Mouse (Mus musculus) spleen, adult 18-20 months (tissue): Measurements from ENCODE around the gene Zfp445.
A peak's percentile ranks its signal among the peaks of the same experiment; 100 is the strongest.

ENCODE experiments used
- DNase-seq, 2 experiments: peaks; one replicate each; pipeline ENCODE4 v3.0.0; 2022; ENCODE audit warnings: mixed read lengths in 2 of 2

Gene Zfp445

DNA sequence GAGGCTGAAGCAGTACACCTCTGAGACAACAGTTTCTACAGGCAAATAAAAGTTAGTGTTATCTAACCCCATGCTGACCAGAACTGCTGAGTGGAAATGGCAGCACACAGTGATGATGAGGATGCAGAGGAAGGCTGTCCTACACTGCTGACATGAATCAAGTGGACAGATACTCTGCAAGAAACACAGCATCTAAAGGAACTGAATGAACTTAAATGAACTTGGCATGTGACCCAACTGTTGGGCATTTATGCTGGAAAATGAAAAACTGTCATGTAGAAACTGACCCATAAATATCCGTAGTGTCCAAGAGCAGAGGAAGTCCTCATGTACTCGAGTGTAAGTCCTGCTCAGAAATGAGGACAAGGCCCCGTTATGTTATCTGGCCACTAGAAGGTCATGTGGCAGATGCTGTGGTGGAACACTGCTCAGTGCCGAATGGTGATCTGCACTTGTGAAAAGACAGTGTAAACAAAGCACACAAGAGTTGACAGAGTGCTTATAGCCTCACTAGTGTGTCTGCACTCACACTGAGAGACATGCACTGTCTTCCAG is 35.9 kb downstream of the Zfp445 start:
- no peak for DNase-seq

DNA sequence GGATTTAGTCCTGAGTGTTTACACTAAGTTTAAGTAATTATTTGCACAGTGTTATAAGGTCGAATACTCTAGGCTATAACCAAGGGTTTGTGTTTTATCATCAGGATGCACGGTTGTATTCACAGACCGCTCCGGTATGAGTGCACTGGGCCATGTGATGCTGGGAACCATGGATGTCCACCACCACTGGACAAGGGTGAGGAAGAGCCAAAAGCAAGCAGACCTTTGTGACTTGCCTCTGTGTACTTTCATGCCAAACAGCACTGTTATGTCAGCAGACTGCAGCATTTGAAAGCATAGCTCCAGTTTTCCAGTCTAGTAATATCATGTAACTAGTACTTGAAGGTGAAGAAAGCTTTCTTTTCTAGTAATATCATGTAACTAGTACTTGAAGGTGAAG is 39.1 kb downstream of the Zfp445 start:
- no peak for DNase-seq

DNA sequence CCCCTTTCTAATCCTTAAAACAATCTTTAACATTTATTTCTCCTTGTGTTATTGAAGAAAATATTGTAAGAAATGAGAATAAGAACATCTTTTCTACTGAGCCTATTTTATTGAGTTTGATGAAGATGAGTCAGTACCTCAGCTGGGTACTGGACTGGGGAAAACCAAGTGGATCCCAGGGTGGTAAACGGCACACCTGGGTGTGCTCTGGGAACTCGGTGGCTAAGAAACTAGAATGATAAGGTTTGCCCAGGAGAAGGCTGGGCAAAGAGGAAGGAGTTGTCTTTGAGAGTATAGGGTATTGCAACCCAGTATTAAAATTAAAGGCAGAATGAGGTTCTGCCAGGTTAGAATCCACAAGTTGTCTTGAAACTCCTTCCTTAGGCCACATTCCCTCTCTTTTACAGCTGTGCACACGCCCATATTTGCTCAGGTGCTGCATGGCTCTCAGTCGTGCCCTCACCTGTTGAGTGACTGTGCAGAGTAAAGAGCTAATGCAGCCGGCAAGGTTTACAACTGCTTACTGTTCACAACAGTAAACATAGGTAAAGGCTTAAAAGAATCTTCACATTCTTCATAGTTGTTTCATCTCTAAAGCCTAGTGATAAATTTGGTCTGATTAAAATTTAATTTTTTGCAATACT is 42.3 kb downstream of the Zfp445 start:
- DNase-seq = no peak

DNA sequence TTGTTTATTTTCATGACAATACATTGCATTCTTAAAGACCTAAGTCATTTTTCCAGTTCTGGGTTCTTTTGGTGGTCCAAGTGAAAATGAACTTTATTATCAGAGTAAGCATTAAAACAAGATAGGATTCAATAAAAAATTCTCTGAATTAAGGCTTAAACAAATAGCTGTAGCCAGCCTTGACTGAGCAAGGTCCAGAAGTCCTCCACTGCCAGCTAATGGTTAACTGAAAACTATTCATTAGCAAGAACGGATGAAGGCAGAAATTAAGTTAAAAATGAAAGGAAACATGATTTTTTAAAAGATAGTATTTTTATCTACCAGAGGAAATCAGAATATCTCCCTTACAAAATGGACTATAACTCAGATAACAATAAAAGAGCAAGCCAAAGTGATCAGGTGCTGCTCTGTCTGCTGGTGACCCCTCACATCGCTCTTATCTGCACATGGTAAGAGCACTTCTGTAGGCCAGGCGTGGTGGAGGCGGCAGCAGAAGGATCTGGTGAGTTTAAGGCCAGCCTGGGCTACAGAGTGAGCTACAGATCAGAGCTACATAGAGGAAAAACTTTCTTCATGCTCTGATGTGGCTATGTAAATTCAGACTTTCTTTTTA is 50.5 kb downstream of the Zfp445 start:
- DNase-seq = no peak

DNA sequence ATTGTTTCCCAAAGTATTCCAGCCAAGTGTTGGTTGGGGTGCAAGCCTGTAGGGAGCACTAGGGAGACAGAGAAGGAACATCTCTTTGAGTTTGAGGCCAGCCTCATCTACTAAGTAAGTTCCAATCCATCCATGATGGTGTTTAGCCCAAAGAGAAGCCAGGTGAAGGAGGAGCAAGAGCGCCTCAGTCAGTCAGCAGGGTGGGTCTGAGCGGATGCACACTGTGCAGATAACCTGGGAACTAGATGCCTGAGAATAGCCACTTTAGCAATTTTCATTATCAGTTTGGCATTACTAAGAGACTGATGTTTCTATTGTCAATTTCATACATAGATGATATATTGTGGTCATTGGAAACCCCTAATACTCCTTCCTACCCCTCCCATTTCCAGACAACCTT is 51.0 kb downstream of the Zfp445 start:
- no peak for DNase-seq

DNA sequence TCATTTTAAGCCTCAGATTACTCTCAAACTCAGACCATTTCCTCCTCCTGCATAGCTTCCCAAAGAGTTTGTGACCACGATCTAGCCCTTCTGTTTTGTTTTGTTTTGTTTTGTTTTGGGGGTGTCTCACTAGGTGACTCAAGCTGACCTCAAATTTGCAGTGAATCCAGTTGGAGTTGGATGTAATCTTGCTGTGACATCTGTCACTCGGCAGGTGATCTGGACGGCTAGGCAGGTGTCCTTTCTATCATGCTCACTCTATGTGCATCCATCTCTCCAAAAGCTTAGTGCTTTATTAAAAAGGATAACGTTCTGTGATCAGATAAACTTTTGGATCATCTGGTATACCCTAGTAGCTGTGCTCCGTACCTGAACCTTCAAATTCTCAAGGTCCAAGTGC is 53.4 kb downstream of the Zfp445 start:
- no peak for DNase-seq

DNA sequence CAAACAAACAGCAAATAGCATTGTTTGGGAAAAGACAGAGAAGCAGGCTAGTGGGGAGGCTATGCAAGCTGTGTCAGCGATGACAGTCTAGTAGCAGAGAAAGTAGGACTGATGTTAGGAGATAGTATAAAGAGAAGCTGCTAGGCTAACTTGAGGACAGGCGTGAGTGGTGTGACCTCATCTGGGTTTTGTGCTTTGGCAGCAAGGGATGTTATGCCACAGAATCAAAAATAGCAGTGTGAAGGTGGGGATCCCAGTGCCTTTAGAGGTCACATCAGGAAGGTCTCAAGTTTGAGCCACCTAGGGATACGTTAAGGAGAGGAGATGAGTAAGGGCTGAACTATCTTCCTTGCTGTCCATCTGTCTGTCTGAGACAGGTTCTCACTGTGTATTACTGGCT is 55.6 kb downstream of the Zfp445 start:
- DNase-seq = no peak

DNA sequence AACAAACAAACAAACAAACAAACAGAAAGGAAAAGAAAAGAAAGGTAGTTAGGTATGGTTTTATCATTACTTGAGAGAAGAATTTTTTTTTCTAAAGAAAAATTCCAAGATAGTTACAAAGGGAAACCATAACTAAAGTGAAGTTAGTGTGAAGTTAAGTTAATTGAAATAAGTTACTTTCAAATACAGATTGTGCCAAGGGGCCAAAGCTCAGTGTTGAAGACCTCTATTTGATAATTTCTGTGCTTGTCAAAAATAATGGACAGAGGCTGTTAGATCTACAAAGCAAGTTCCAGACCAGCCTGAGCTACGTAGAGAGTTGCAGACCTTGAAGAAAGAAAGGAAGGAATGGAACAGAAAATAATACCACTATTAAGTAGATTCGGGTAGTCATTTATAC is 58.6 kb downstream of the Zfp445 start:
- DNase-seq = no peak

DNA sequence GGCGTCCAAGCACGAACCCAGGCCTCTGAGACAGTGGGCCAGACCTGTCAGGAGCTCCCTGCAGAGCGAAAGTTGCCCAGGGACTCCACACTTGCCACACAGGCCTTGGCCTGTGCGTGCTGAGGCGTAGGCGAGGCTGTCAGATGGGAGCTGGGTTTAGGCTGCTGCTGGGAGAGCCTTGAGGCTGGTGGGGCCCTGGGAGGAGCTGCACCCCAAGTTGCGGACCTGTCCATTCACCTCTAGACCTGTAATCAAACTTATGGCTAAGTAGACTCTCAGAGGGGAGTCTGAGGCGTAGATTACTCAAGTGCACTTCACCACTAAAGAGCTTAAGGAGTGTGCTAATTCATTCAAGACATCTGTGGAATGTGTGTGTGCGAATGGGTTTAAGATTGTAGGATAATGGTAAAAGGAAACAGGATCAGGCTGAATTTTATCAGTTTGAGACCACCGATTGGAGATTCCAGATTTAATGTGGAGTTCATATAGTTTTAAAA is 59.9 kb downstream of the Zfp445 start:
- no peak for DNase-seq

DNA sequence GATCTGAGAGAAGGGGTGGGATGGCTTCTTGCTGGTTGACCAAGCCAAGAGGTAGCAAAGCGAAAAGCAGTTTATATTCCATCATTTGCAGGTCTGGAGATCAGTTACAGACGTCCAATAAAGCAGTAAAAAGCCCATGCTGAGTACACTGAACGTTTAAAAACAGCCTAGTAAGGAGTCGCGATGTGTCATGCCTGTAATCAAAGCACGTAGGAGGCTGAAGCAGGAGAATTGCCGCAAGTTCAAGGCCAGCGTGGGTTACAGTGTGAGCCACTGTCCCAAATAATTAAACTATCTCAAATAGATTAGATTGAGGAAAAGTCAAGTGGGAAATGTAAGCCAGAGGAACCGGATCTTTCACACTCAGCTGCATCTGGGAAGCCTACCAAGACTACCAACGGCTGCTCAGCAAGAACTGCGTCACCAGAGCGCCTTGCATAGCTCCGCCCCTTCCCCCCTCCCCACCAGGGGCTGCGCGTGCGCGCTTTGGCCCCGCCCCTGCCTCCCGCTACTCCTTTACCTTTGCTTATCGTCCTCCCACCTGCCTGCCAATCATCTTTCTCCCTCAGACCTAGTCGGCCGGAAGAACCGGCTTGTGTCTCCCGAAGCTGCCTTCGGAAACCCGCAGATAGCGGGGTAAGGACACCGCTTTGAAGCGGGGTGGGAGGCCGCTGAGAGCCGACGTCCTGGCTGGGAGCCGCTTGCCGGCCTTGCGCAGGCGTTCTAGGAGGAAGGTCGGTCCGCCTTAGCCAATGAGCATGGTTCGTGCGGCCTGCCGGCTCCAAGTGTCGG is 60.6 kb downstream of the Zfp445 start, which contains the start of gene Tcaim:
Gene Tcaim (plus strand): TSS at position 487 of the 792 bp plus-strand sequence.
- peak; percentile 85 to 91 for DNase-seq
